Mouse (Mus musculus): ENCODE results near the gene Ranbp3l.

DNA sequence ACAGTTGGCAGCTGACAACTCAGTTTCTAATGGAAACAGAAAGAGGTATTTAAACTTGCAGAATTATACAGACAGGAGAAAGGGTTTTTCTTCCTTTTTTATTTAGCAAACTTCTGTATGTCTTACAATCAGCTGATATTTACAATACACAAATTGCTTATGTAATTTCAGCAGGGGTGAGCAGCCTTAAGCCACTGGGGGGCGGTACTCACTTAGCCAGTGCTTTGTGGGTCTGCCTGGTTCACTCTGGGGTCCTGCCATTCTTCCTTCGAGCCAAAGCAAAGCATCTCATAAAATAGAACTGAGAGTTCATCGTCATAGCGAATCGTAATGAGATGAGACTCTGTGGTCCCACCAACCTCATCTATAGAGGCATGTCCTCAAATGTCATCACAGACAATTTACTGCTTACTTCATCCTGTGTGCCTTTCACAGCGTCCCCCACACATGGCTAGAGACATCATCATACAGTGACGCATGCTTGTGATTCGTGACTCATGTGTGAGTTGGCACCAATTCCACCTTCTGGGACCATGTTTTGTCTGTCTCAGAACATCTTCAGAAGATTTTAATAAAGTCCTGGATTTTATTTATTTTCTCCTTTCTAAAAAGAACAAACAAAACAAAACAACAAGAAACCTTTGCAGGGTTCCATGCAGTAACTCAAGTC, 27.0 kb downstream of the Ranbp3l start:
- TF ChIP-seq CTCF (IDR thresholded peaks at IDR 0.05; ENCODE audit: extremely low read depth, insufficient read depth, low read length) (no peak), POLR2A (IDR thresholded peaks at IDR 0.05; ENCODE audit: extremely low read depth, insufficient read depth, low read length) (no peak)

All from cortical plate, adult 2 months (tissue).